Comparison of ENCODE assay signal across 8 mouse cellular contexts in the genomic region with DNA sequence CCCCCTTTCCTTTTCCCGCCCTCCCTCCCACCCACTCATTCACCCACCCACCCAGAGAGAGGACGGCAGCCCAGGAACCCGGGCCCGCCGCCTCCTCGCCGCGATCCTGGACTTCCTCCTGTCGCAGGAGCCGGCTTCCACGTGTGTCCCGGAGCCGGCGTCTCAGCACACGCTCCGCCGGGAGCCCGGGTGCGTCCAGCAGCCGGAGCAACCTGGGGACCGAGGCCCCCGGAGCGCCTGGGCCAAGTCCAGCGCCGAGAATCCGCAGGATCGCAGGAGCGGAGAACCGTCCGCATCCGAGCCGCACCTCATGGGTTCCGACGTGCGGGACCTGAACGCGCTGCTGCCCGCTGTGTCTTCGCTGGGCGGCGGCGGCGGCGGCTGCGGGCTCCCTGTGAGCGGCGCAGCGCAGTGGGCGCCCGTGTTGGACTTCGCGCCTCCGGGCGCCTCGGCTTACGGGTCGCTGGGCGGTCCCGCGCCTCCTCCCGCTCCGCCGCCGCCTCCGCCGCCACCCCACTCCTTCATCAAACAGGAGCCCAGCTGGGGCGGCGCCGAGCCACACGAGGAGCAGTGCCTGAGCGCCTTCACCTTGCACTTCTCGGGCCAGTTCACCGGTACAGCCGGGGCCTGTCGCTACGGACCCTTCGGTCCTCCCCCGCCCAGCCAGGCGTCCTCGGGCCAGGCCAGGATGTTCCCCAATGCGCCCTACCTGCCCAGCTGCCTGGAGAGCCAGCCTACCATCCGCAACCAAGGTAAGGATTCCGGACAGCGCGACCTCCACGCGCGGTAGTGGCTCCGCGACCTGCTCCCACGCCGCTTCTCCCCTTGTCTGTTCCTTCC. TPM values are rescaled to one million over a fixed set of nuclear protein-coding genes. Genes with fewer than 3 reads are reported as not detected.
DNase-seq lines count a peak whose midpoint lies in the region; ATAC-seq and TF ChIP-seq lines count a peak whose summit lies in the region.

No protein-coding gene starts in this region.

- no peaks in the 10 kb centered on the region for H3K9me3 ChIP-seq in lung, embryonic 14.5 days (ENCODE audit: low read depth, low read length)
- no peaks in the 10 kb centered on the region for H3K9me3 ChIP-seq in forebrain, postnatal 0 days (ENCODE audit: low read length)
- H3K9me3 ChIP-seq in kidney, postnatal 0 days (replicated peaks; ENCODE audit: low read length): no peaks in the 10 kb centered on the region
- no peaks in the 10 kb centered on the region for H3K9me3 ChIP-seq in neural tube, embryonic 11.5 days (ENCODE audit: control insufficient read depth, low read length)

- peak overlapping the region; percentile 42; the same call in 1 of the 2 replicates for H3K27ac ChIP-seq in lung, embryonic 14.5 days (ENCODE audit: low read depth)
- no peak overlapping the region for H3K27ac ChIP-seq in forebrain, postnatal 0 days (ENCODE audit: low read depth, low read length)
- H3K27ac ChIP-seq in kidney, postnatal 0 days: peak overlapping the region; percentile 86
- no peak overlapping the region for H3K27ac ChIP-seq in neural tube, embryonic 11.5 days (ENCODE audit: low read depth, low read length)

- intact Hi-C loops in left cerebral cortex, postnatal 25 days (cut with DNase I): loop anchor here (10.0 kb wide), 1 partner anchor 1068 kb away; no protein-coding TSS in a partner anchor

- under 1% methylated on average over 88 of the region's 92 CpGs for WGBS in lung, embryonic 14.5 days
- WGBS in forebrain, postnatal 0 days: 2% methylated on average over 85 of the region's 92 CpGs
- under 1% methylated on average over 72 of the region's 92 CpGs for WGBS in kidney, postnatal 0 days
- 0% methylated on average over 87 of the region's 92 CpGs for WGBS in neural tube, embryonic 11.5 days

- H3K36me3 ChIP-seq in lung, embryonic 14.5 days (ENCODE audit: insufficient read depth): no peaks in the 10 kb centered on the region
- H3K36me3 ChIP-seq in forebrain, postnatal 0 days (ENCODE audit: insufficient read depth): no peaks in the 10 kb centered on the region
- no peaks in the 10 kb centered on the region for H3K36me3 ChIP-seq in kidney, postnatal 0 days (ENCODE audit: insufficient read depth, low read length)
- no peaks in the 10 kb centered on the region for H3K36me3 ChIP-seq in neural tube, embryonic 11.5 days (ENCODE audit: control insufficient read depth, insufficient read depth, low read length)

- TF ChIP-seq CTCF in lung, embryonic 14.5 days (IDR thresholded peaks at IDR 0.05; ENCODE audit: low read depth): no peak
- no peak for TF ChIP-seq CTCF in forebrain, postnatal 0 days (IDR thresholded peaks at IDR 0.05; ENCODE audit: low read depth)
- no peak for TF ChIP-seq CTCF in kidney, postnatal 0 days (IDR thresholded peaks at IDR 0.05; ENCODE audit: low read depth)

- H3K9ac ChIP-seq in lung, embryonic 14.5 days: peak overlapping the region; percentile 36; the same call in 1 of the 2 replicates
- no peak overlapping the region for H3K9ac ChIP-seq in forebrain, postnatal 0 days
- H3K9ac ChIP-seq in kidney, postnatal 0 days (ENCODE audit: low read depth, low read length): peak overlapping the region; percentile 61
- H3K9ac ChIP-seq in neural tube, embryonic 11.5 days (ENCODE audit: low read length): no peak overlapping the region

- peak; percentile 38 for DNase-seq in lung, embryonic 14.5 days
- no peak for DNase-seq in lung, postnatal 25 days (ENCODE audit: low spot score)
- DNase-seq in forebrain, postnatal 0 days: peak; percentile 15
- DNase-seq in kidney, postnatal 0 days (ENCODE audit: low spot score): no peak
- DNase-seq in neural tube, embryonic 11.5 days (ENCODE audit: low spot score): peak; percentile 52
- DNase-seq in left cerebral cortex, postnatal 25 days (ENCODE audit: low spot score in 2 of 2): no peak
- DNase-seq in urinary bladder, postnatal 10 days (ENCODE audit: low spot score): no peak
- DNase-seq in spleen, adult 18-20 months: no peak

- peak overlapping the region; percentile 34 for H3K4me3 ChIP-seq in lung, embryonic 14.5 days (ENCODE audit: low read depth, low read length)
- 0 out of 2 replicates have a peak overlapping the region, but pooled peaks have one; percentile 5 for H3K4me3 ChIP-seq in forebrain, postnatal 0 days (ENCODE audit: low read depth, low read length)
- H3K4me3 ChIP-seq in kidney, postnatal 0 days (replicated peaks; ENCODE audit: low read depth, low read length): peak overlapping the region; percentile 71
- H3K4me3 ChIP-seq in neural tube, embryonic 11.5 days (ENCODE audit: low read depth, low read length): peak overlapping the region; percentile 20

- no peaks in the 10 kb centered on the region; the same call in 1 of the 2 replicates for H3K4me1 ChIP-seq in lung, embryonic 14.5 days (ENCODE audit: insufficient read depth)
- no peaks in the 10 kb centered on the region for H3K4me1 ChIP-seq in forebrain, postnatal 0 days (ENCODE audit: insufficient read depth)
- H3K4me1 ChIP-seq in kidney, postnatal 0 days (replicated peaks; ENCODE audit: insufficient read depth, low read length): 0 out of 2 replicates have a peak, but pooled peaks cover 6% of the 10 kb centered on the region
- peaks cover 8% of the 10 kb centered on the region for H3K4me1 ChIP-seq in neural tube, embryonic 11.5 days (ENCODE audit: control insufficient read depth, insufficient read depth, low read length)

- H3K4me2 ChIP-seq in lung, embryonic 14.5 days: peak overlapping the region; percentile 51
- 0 out of 2 replicates have a peak overlapping the region, but pooled peaks have one; percentile 10 for H3K4me2 ChIP-seq in forebrain, postnatal 0 days (ENCODE audit: low read depth)
- H3K4me2 ChIP-seq in kidney, postnatal 0 days (ENCODE audit: low read length): peak overlapping the region; percentile 68
- peak overlapping the region; percentile 30 for H3K4me2 ChIP-seq in neural tube, embryonic 11.5 days (ENCODE audit: low read depth)

- peaks cover 97% of the 10 kb centered on the region for H3K27me3 ChIP-seq in lung, embryonic 14.5 days (ENCODE audit: insufficient read depth, low read length)
- peaks cover 84% of the 10 kb centered on the region for H3K27me3 ChIP-seq in forebrain, postnatal 0 days (ENCODE audit: insufficient read depth, low read length)
- peaks cover 24% of the 10 kb centered on the region for H3K27me3 ChIP-seq in kidney, postnatal 0 days (ENCODE audit: insufficient read depth, low read length)
- H3K27me3 ChIP-seq in neural tube, embryonic 11.5 days (ENCODE audit: control insufficient read depth, insufficient read depth, low read length): peaks cover 94% of the 10 kb centered on the region

- peak; percentile 33 for ATAC-seq in lung, embryonic 14.5 days (ENCODE audit: insufficient read depth)
- 0 out of 2 replicates have a peak, but pooled peaks have one; percentile 6 for ATAC-seq in forebrain, postnatal 0 days
- ATAC-seq in kidney, postnatal 0 days (replicated peaks; ENCODE audit: low FRiP score, low read depth): 0 out of 2 replicates have a peak, but pooled peaks have one; percentile 5
- ATAC-seq in neural tube, embryonic 11.5 days (ENCODE audit: insufficient read depth, low FRiP score, low TSS enrichment): peak; percentile 6; the same call in 1 of the 2 replicates

RNA-seq across cellular contexts. Expression of gene Wt1, which starts 0.6 kb away (rescaled TPM):
- polyA plus RNA-seq in lung, embryonic 14.5 days (2014; fragmentation: Nextera tagmentation; extraction: Ambion mirVana): 8.9 and 9.0 TPM in 2 replicates
- 0.08 and 0.14 TPM in 2 replicates for total RNA-seq in forebrain, postnatal 0 days (2014; rRNA removed)
- 0.19 and 0.24 TPM in 2 replicates for polyA plus RNA-seq in forebrain, postnatal 0 days (2015; fragmentation: Nextera tagmentation; extraction: Ambion mirVana)
- 93.6 and 95.7 TPM in 2 replicates for polyA plus RNA-seq in kidney, postnatal 0 days (2015; fragmentation: Nextera tagmentation; extraction: Ambion mirVana)
- polyA plus RNA-seq in neural tube, embryonic 11.5 days (2014; fragmentation: Nextera tagmentation; extraction: Ambion mirVana): 1.3 and 3.3 TPM in 2 replicates
- total RNA-seq in left cerebral cortex, postnatal 25 days (2021): under 1 TPM; 0.30 to 0.32 TPM

RNA-seq across cellular contexts. Expression of gene Gm11060, which starts 35.1 kb away (rescaled TPM):
- polyA plus RNA-seq in lung, embryonic 14.5 days (2014; fragmentation: Nextera tagmentation; extraction: Ambion mirVana): not detected in 2 replicates
- total RNA-seq in forebrain, postnatal 0 days (2014; rRNA removed): not detected in 2 replicates
- polyA plus RNA-seq in forebrain, postnatal 0 days (2015; fragmentation: Nextera tagmentation; extraction: Ambion mirVana): not detected in 2 replicates
- polyA plus RNA-seq in kidney, postnatal 0 days (2015; fragmentation: Nextera tagmentation; extraction: Ambion mirVana): not detected in 2 replicates
- polyA plus RNA-seq in neural tube, embryonic 11.5 days (2014; fragmentation: Nextera tagmentation; extraction: Ambion mirVana): not detected in 2 replicates
- not detected for total RNA-seq in left cerebral cortex, postnatal 25 days (2021)

Comparison
In these comparisons a context has a peak if more than half of its experiments do, and no peak if none do; other contexts are left out.
1. DNase-seq: peak in lung, embryonic 14.5 days (single experiment), forebrain, postnatal 0 days (single experiment) and neural tube, embryonic 11.5 days (single experiment); none in lung, postnatal 25 days (single experiment), kidney, postnatal 0 days (single experiment), left cerebral cortex, postnatal 25 days (0 of 2), urinary bladder, postnatal 10 days (single experiment) and spleen, adult 18-20 months (0 of 2).
2. H3K27ac ChIP-seq: peak in lung, embryonic 14.5 days (single experiment) and kidney, postnatal 0 days (single experiment); none in forebrain, postnatal 0 days (single experiment) and neural tube, embryonic 11.5 days (single experiment).
3. H3K4me2 ChIP-seq: peak in every context shown above with its lines; median percentile 68 in kidney, postnatal 0 days; 51 in lung, embryonic 14.5 days; 30 in neural tube, embryonic 11.5 days; 10 in forebrain, postnatal 0 days.
4. H3K4me3 ChIP-seq: peak in every context shown above with its lines; median percentile 71 in kidney, postnatal 0 days; 34 in lung, embryonic 14.5 days; 20 in neural tube, embryonic 11.5 days; 5 in forebrain, postnatal 0 days.
5. H3K9ac ChIP-seq: peak in lung, embryonic 14.5 days (single experiment) and kidney, postnatal 0 days (single experiment); none in forebrain, postnatal 0 days (single experiment) and neural tube, embryonic 11.5 days (single experiment).
6. Peak in every context shown above with its lines, with median percentiles within 50 percentile points of each other: ATAC-seq.